Mouse (Mus musculus) liver, adult 2 months (tissue): ENCODE data around the gene Tbx6. TPM values are rescaled to one million over a fixed set of nuclear protein-coding genes. Genes with fewer than 3 reads are reported as not detected.
A peak's percentile ranks its signal among the peaks of the same experiment; 100 is the strongest.

ENCODE experiments used
- DNase-seq: peaks from one replicate; pipeline ENCODE4 v3.0.0-alpha.2; 2011; ENCODE audit warnings: low read depth, low spot score; ENCODE audit errors: extremely low read depth
- H3K27ac ChIP-seq: fragments of 200-500 bp; replicated peaks from 2 replicates; pipeline ENCODE4 v1.5.1; 2012; ENCODE audit warnings: low read depth, mild to moderate bottlenecking, control low read depth, inconsistent platforms, low read length; ENCODE audit not compliant: insufficient read depth
- H3K27me3 ChIP-seq: fragments of 200-500 bp; 2 replicates; pipeline ENCODE4 v1.6.1; 2012; ENCODE audit warnings: mild to moderate bottlenecking, moderate library complexity, low read length, inconsistent platforms; ENCODE audit not compliant: control insufficient read depth, insufficient read depth
- H3K36me3 ChIP-seq: fragments of 200-500 bp; 2 replicates; pipeline ENCODE4 v1.6.1; 2012; ENCODE audit warnings: low read length, inconsistent platforms; ENCODE audit not compliant: control insufficient read depth, insufficient read depth
- H3K4me1 ChIP-seq: fragments of 200-500 bp; 2 replicates; pipeline ENCODE4 v1.6.1; 2011; ENCODE audit warnings: low read length; ENCODE audit not compliant: control insufficient read depth, insufficient read depth
- H3K4me3 ChIP-seq: fragments of 200-500 bp; 2 replicates; pipeline ENCODE4 v1.5.1; 2011; ENCODE audit warnings: low read depth, mild to moderate bottlenecking, control low read depth, low read length, moderate library complexity; ENCODE audit not compliant: insufficient read depth
- H3K79me2 ChIP-seq: fragments of 200-500 bp; 2 replicates; pipeline ENCODE4 v1.6.1; 2012; ENCODE audit warnings: inconsistent platforms, mild to moderate bottlenecking, low read length, moderate library complexity; ENCODE audit not compliant: control insufficient read depth, insufficient read depth
- H3K9ac ChIP-seq: fragments of 200-500 bp; 2 replicates; pipeline ENCODE4 v1.6.1; 2012; ENCODE audit warnings: low read depth, mild to moderate bottlenecking, control low read depth, inconsistent platforms, low read length
- CTCF ChIP-seq: fragments of 200-500 bp; IDR thresholded peaks from 2 replicates; pipeline ENCODE4 v1.5.1; 2011; ENCODE audit warnings: low read depth, low read length, control low read depth
- POLR2A ChIP-seq: fragments of 200-500 bp; IDR thresholded peaks from 2 replicates; pipeline ENCODE4 v1.6.1; 2011; ENCODE audit warnings: low read length, control low read depth; ENCODE audit not compliant: insufficient read depth; ENCODE audit errors: extremely low read depth
- WGBS: fragments of 180-500 bp; shearing (Covaris S2); methylation state at CpG from one replicate; pipeline ENCODE4 v1.1.7; 2018; 5-methylcytosine and 5-hydroxymethylcytosine counted together
- polyA plus RNA-seq: library from polyadenylated mRNA; depleted of rRNA; stranded (reverse); fragments of >200 nt; gene quantifications from 2 replicates; pipeline ENCODE4 v1.2.3, GENCODE M21; 2012
- total RNA-seq: library from RNA; depleted of rRNA; stranded (reverse); fragments of >200 nt; gene quantifications from 2 replicates; pipeline ENCODE4 v1.2.3, GENCODE M21; 2014

Tbx6 gene
- total and polyA plus RNA-seq, 2 experiments = 0.18 to 1.1 TPM

- Histone ChIP-seq H3K4me3 (no peak overlapping the region), H3K36me3 (peaks cover 34% of the 10 kb centered on the region), H3K4me1 (peaks cover 19% of the 10 kb centered on the region), H3K79me2 (no peaks in the 10 kb centered on the region; the same call in 1 of the 2 replicates), H3K27me3 (no peaks in the 10 kb centered on the region), H3K9ac (no peak overlapping the region), H3K27ac (no peak overlapping the region)
- no peak for DNase-seq
- no peak for TF ChIP-seq CTCF
- TF ChIP-seq POLR2A = no peak
- 94% methylated on average over 14 of the region's 14 CpGs for WGBS
Measured at GRCm38 (mm10) chr7:126786142-126786541, 4.9 kb downstream of the Tbx6 start.

GRCm38 (mm10) chr7:126789141-126789540 lies 7.9 kb downstream of the Tbx6 start:
- peaks cover 5% of the 10 kb centered on the region; the same call in 1 of the 2 replicates for H3K79me2 ChIP-seq
- no peak for DNase-seq
- H3K27me3 ChIP-seq = no peaks in the 10 kb centered on the region
- peaks cover 6% of the 10 kb centered on the region for H3K4me1 ChIP-seq
- peaks cover 34% of the 10 kb centered on the region for H3K36me3 ChIP-seq
- no peak overlapping the region for H3K9ac ChIP-seq
- 87% methylated on average over 4 of the region's 4 CpGs for WGBS
- no peak for TF ChIP-seq POLR2A
- no peak for TF ChIP-seq CTCF
- no peak overlapping the region for H3K27ac ChIP-seq
- H3K4me3 ChIP-seq = no peak overlapping the region

GRCm38 (mm10) chr7:126791851-126792720 lies 10.8 kb downstream of the Tbx6 start, which contains the start of gene Ppp4c:
Ppp4c (minus strand) TSS chr7:126792496.
- Histone ChIP-seq H3K36me3 (peaks cover 40% of the 10 kb centered on the region), H3K27me3 (no peaks in the 10 kb centered on the region), H3K27ac (peak within 1 kb of the TSS; percentile 61), H3K4me1 (peaks cover 6% of the 10 kb centered on the region), H3K4me3 (peak within 1 kb of the TSS; percentile 88), H3K79me2 (peaks cover 5% of the 10 kb centered on the region; the same call in 1 of the 2 replicates), H3K9ac (peak within 1 kb of the TSS; percentile 93)
- 1% methylated on average over 78 of the region's 83 CpGs for WGBS
- DNase-seq = peak; percentile 87
- TF ChIP-seq POLR2A = 0 out of 2 replicates have a peak, but pooled peaks have one; percentile 52
- no peak for TF ChIP-seq CTCF

GRCm38 (mm10) chr7:126792721-126793443 lies 11.6 kb downstream of the Tbx6 start:
- no peak for DNase-seq
- peak overlapping the region; percentile 27 for H3K27ac ChIP-seq
- peaks cover 34% of the 10 kb centered on the region for H3K36me3 ChIP-seq
- peaks cover 9% of the 10 kb centered on the region for H3K4me1 ChIP-seq
- H3K4me3 ChIP-seq = peak overlapping the region; percentile 8
- H3K79me2 ChIP-seq = peaks cover 5% of the 10 kb centered on the region; the same call in 1 of the 2 replicates
- no peaks in the 10 kb centered on the region for H3K27me3 ChIP-seq
- no peak for TF ChIP-seq POLR2A
- TF ChIP-seq CTCF = no peak
- H3K9ac ChIP-seq = peak overlapping the region; percentile 22; the same call in 1 of the 2 replicates
- WGBS = 23% methylated on average over 11 of the region's 11 CpGs

- Histone ChIP-seq H3K79me2 (peaks cover 6% of the 10 kb centered on the region; the same call in 1 of the 2 replicates), H3K27me3 (no peaks in the 10 kb centered on the region), H3K27ac (peak overlapping the region; percentile 48), H3K4me1 (peaks cover 9% of the 10 kb centered on the region), H3K4me3 (no peak overlapping the region), H3K9ac (no peak overlapping the region), H3K36me3 (peaks cover 29% of the 10 kb centered on the region)
- 78% methylated on average over 4 of the region's 4 CpGs for WGBS
- TF ChIP-seq CTCF = no peak
- no peak for TF ChIP-seq POLR2A
- no peak for DNase-seq
Measured at GRCm38 (mm10) chr7:126793456-126794270, 12.4 kb downstream of the Tbx6 start.
